Mouse (Mus musculus) layer of hippocampus, adult 9-10 months (tissue): ENCODE data around the gene Zfp575.

ENCODE experiments used
- DNase-seq: peaks from one replicate; pipeline ENCODE4 v3.0.0; 2022; ENCODE audit warnings: low spot score

The Zfp575 gene

GRCm38 (mm10) chr7:24563191-24563836 lies 24.1 kb downstream of the Zfp575 start:
- no peak for DNase-seq

DNA sequence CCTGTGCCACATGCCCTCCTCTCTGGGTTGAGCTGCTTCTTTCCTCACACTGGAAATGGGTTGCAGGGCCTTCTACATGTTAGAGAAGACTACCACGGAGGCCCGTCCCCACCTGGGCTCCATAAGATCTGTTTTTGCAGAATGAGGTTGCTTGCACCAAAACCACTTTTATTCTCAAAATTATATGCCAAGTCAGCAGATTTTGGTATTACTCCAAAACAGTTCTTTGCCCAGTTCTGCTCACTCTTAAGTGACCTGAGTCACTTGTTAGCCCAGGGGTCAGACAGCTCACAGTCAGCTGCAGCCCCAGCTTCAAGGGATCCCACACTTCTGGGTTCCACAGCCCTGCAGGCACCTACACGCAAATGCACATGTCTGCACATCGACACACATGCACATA lies 26.0 kb downstream of the Zfp575 start:
- no peak for DNase-seq

- no peak for DNase-seq
These were observed 31.7 kb downstream of the Zfp575 start for GRCm38 (mm10) chr7:24555786-24556185.

DNA sequence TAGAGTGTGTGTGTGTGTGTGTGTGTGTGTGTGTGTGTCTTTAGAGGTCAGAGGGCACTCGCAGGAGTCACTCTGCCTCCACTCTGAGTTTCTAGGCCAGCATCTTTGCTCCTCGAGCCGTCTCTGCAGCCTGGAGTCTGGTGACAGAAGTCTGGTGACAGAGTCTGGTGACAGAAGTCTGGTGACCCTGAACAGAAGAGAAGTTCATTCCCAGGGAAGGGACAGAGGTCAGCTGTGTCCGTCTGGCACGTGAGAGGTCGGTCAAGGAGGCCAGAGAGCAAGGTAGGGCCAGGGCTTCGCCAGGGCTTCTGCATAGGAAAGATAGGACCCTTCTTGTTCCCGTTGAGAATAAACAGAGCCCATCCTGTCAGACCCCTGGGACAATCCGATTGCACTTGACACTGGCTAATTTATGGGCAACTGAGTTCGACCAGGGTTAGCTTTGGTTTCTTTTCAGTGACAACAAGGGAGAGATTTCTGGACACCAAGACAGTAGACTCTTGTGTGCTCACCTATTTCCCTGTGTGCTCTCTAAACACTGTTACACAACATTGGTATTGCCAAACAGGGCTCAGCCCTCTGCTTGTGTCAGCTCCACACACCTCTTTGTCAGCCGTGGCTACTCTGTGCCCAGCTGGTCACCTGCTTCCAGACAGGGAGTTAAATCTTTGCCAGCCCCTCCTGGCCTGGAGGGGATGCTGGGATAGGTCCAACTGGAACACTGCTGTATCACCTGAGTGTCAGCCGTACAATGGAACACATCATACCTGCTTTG lies 35.3 kb downstream of the Zfp575 start:
- DNase-seq: no peak

DNA sequence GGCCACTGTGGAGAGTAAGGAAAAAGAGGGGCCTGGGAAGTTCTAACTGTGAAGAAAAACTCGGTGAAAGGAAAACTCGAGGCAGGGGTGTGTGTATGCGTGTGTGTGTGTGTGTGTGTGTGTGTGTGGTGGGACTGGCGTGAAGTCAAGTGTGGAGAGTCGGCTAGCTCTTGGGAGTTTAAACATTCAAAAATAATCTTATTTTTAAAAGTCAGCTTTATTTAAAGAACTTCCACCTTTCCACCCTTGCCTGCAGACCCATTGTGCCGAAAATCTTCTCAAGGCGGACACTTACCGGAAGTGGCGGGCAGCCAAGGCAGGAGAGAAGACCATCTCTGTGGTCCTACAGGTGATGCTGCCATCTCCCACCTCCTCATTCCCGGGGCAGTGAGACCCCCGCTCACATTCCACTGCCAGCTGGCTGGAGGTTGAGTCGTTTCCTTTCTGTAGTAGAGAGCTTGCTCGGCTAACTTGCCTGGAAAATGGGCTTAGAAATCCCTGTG lies 39.9 kb downstream of the Zfp575 start:
- DNase-seq: no peak

DNA sequence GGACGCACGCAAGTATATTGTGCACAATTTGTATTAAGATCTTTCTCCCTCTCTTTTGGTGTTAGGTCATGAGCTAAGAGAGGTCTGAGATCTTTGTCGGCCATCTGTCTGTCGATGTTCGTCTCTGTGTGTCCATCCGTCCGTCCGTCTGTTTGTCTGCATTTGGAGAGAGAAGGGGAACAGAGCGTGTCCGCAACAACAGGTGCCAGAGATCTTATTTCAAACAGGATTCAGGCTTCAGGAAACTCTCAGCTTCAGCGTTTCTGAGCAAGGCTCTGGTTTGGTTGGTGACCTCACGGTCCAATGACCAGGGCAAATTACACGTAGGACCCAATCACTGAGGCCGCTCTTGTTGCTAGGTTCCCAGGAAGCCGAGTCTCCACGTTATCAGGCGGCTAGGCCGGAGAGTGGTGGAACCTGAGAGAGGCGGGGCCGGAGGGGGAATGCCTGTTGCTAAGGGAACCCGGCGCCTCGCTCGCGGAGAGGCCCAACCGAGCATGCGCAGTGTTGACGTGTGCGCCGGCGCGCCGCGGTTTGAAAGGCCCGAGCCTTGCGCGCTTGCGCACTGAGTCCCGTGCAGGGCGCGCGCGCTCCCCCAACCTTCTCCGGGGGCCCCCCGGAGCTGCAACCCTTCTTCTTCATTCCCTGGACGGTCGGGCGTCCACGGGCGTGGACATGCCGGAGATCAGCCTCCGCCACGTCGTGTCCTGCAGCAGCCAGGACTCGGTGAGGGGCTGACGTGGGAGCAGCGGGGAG lies 40.6 kb downstream of the Zfp575 start:
- DNase-seq: peak; percentile 96

GRCm38 (mm10) chr7:24546068-24546614 lies 41.3 kb downstream of the Zfp575 start, which contains the start of the genes Pinlyp and Xrcc1:
TSS of gene Pinlyp (minus strand) at chr7:24546118.
TSS of gene Xrcc1 (plus strand) at chr7:24546289.
- DNase-seq: no peak

DNA sequence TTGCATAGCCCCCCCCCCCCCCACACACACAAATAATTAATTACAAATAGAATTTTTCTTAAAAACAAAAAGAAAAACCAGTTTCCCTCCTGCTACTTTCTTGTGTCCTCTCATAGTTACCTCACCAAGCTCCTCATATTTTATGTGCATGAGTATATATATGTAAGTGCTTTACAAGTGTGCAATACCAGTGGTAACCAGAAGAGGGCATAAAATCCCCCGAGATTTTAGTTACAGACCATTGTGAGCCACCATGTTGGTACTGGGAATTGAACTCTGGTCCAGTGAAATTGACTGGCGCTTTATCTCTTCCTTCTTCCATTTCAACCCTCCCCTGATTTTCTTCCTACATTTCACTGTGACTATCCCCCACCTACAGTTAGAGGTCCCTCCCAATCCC lies 42.9 kb downstream of the Zfp575 start:
- no peak for DNase-seq

- DNase-seq: no peak
These were observed 47.8 kb downstream of the Zfp575 start for GRCm38 (mm10) chr7:24539686-24540085.

DNA sequence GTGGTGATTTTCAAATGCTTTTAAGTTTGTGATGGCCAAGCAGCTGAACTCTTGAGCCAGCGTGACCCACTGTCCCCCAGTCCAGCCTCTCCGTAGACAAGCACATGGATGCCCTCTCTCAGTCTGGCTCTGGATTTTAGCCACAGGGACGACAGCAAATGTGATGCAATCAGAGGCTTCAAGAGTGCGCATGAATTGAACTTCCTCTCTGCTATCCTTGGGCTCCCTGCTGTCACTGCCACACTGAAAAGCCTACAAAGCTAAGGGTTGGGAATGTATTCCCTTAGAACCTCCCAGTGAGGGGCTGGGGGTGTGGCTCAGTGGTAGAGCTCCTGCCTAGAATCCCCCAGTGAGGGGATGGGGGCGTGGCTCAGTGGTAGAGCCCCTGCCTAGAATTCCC lies 48.7 kb downstream of the Zfp575 start:
- DNase-seq: no peak

- no peak for DNase-seq
These were observed 49.3 kb downstream of the Zfp575 start for GRCm38 (mm10) chr7:24538154-24538553.

DNA sequence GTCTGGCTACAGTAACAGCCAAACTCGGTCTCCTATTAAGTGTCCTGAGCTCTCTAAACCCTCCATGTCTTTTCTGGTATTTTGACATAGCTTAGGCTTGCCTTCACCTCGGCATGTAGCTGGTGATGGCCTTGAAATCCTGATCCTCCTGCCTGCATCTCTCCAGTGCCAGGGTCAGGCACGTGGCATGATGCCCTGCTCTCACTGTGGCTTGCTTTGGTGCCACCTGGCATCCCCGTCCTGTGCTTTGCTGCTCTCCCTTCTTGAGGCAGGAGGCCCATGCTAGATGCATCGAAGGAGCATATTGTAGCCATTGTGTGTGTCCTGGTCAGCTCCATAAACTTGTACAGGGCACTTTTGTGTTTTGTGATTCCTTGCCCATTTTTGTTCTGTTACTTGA lies 49.9 kb downstream of the Zfp575 start:
- DNase-seq: no peak

- DNase-seq: no peak
These were observed 50.4 kb downstream of the Zfp575 start for GRCm38 (mm10) chr7:24537081-24537480.

- no peak for DNase-seq
These were observed 53.1 kb downstream of the Zfp575 start for GRCm38 (mm10) chr7:24534301-24534700.
